ENCODE assay signal across 8 mouse cellular contexts in the genomic region with DNA sequence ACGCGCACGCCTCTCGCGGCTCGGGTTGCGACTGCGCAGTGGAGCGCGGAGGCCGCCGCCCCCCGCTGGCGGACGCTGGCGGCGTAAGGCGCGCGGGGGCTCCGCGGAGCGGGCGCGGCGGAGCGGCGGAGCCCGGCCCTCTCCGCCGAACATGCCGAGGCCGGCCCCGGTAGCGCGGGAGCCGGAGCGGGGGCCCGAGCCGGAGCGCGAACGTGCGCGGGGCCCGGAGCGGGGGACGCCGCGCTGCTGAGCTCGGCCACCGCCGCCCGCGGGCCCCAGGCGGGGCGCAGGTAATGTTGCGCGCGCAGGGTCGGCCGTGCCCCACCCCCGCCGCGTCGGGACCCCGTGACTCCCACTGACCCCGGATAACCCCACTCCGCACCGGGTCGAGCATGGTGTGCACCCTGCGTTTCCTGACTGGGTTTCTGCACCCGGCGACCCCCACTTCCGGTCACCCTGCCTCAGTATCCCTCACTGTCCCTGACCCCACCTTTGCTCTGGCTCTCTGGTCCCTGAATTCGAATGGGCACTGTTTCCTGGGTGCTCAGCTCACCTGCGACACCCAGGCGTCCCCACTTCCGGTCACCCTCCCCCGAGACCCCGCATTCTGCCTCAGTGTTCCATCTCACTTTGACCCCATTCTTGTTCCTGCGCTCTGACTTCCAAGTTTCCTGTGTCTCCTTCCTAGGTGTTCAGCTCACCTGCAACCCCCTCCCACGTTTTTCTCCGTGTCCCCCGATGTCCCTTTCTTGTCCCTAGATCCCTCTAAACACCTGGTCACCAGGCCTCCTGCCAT. TPM values are rescaled to one million over a fixed set of nuclear protein-coding genes. Genes with fewer than 3 reads are reported as not detected.
DNase-seq lines count a peak whose midpoint lies in the region; ATAC-seq and TF ChIP-seq lines count a peak whose summit lies in the region.

A gene (plus strand): TSS at position 178 of the 796 bp plus-strand sequence.

- peak within 1 kb of the TSS; percentile 85 for H3K4me2 ChIP-seq in embryonic facial prominence, embryonic 11.5 days (ENCODE audit: low read depth, low read length)
- peak within 1 kb of the TSS; percentile 91 for H3K4me2 ChIP-seq in limb, embryonic 15.5 days
- peak within 1 kb of the TSS; percentile 96 for H3K4me2 ChIP-seq in midbrain, postnatal 0 days (ENCODE audit: low read depth, low read length, poor library complexity, severe bottlenecking)

- H3K9me3 ChIP-seq in embryonic facial prominence, embryonic 11.5 days (replicated peaks; ENCODE audit: control insufficient read depth, low read length), result no peaks in the 10 kb centered on the region
- no peaks in the 10 kb centered on the region for H3K9me3 ChIP-seq in limb, embryonic 15.5 days
- no peaks in the 10 kb centered on the region for H3K9me3 ChIP-seq in midbrain, postnatal 0 days (ENCODE audit: low read length)

- ATAC-seq in embryonic facial prominence, embryonic 11.5 days (replicated peaks; ENCODE audit: insufficient number of reproducible peaks, low FRiP score, low TSS enrichment, low read depth), result peak; percentile 12; the same call in 1 of the 2 replicates
- ATAC-seq in limb, embryonic 15.5 days (ENCODE audit: insufficient number of reproducible peaks, low FRiP score, low TSS enrichment, low read depth), result no peak
- ATAC-seq in midbrain, postnatal 0 days (ENCODE audit: low FRiP score), result peak; percentile 2

- H3K9ac ChIP-seq in embryonic facial prominence, embryonic 11.5 days (replicated peaks; ENCODE audit: low read length), result peak within 1 kb of the TSS; percentile 84
- H3K9ac ChIP-seq in limb, embryonic 15.5 days, result peak within 1 kb of the TSS; percentile 89
- peak within 1 kb of the TSS; percentile 91 for H3K9ac ChIP-seq in midbrain, postnatal 0 days (replicated peaks; ENCODE audit: low read length, poor library complexity, severe bottlenecking)

- TF ChIP-seq CTCF in midbrain, postnatal 0 days (IDR thresholded peaks at IDR 0.05), result peak; percentile 25; the same call in 1 of the 2 replicates

- peaks cover 4% of the 10 kb centered on the region; the same call in 1 of the 2 replicates for H3K4me1 ChIP-seq in embryonic facial prominence, embryonic 11.5 days (ENCODE audit: control insufficient read depth, insufficient read depth, low read length)
- peaks cover 41% of the 10 kb centered on the region for H3K4me1 ChIP-seq in limb, embryonic 15.5 days
- peaks cover 11% of the 10 kb centered on the region for H3K4me1 ChIP-seq in midbrain, postnatal 0 days (ENCODE audit: insufficient read depth, low read length)

- DNase-seq in urinary bladder, adult 2 months (ENCODE audit: low spot score), result peak; percentile 96
- no peak for DNase-seq in urinary bladder, postnatal 10 days (ENCODE audit: low spot score)
- DNase-seq in embryonic facial prominence, embryonic 11.5 days (ENCODE audit: low spot score), result peak; percentile 52
- peak; percentile 28 for DNase-seq in heart, adult 8-10 months (ENCODE audit: low spot score)
- DNase-seq in kidney, adult 9 months, result peak; percentile 68
- DNase-seq in midbrain, postnatal 0 days (ENCODE audit: low spot score), result peak; percentile 12
- DNase-seq in thymus, postnatal 10 days (ENCODE audit: low spot score in 2 of 2), result peak; percentile 80 to 82

- under 1% methylated on average over 82 of the region's 85 CpGs for WGBS in embryonic facial prominence, embryonic 11.5 days
- under 1% methylated on average over 66 of the region's 85 CpGs for WGBS in limb, embryonic 15.5 days
- under 1% methylated on average over 73 of the region's 85 CpGs for WGBS in midbrain, postnatal 0 days

- no peaks in the 10 kb centered on the region for H3K27me3 ChIP-seq in embryonic facial prominence, embryonic 11.5 days (ENCODE audit: control insufficient read depth, insufficient read depth, low read length)
- H3K27me3 ChIP-seq in limb, embryonic 15.5 days, result no peaks in the 10 kb centered on the region
- no peaks in the 10 kb centered on the region for H3K27me3 ChIP-seq in midbrain, postnatal 0 days (ENCODE audit: insufficient read depth, low read length)

- H3K27ac ChIP-seq in embryonic facial prominence, embryonic 11.5 days (replicated peaks; ENCODE audit: low read depth, low read length), result peak within 1 kb of the TSS; percentile 82
- H3K27ac ChIP-seq in limb, embryonic 15.5 days, result peak within 1 kb of the TSS; percentile 96
- peak within 1 kb of the TSS; percentile 81 for H3K27ac ChIP-seq in midbrain, postnatal 0 days (ENCODE audit: low read depth, low read length)

- peak within 1 kb of the TSS; percentile 90 for H3K4me3 ChIP-seq in embryonic facial prominence, embryonic 11.5 days (ENCODE audit: low read depth, low read length)
- H3K4me3 ChIP-seq in limb, embryonic 15.5 days, result peak within 1 kb of the TSS; percentile 94
- H3K4me3 ChIP-seq in midbrain, postnatal 0 days (ENCODE audit: low read depth, low read length), result peak within 1 kb of the TSS; percentile 81

- no peaks in the 10 kb centered on the region for H3K36me3 ChIP-seq in embryonic facial prominence, embryonic 11.5 days (replicated peaks; ENCODE audit: control insufficient read depth, insufficient read depth, low read depth, low read length)
- no peaks in the 10 kb centered on the region for H3K36me3 ChIP-seq in limb, embryonic 15.5 days
- H3K36me3 ChIP-seq in midbrain, postnatal 0 days (ENCODE audit: insufficient read depth, low read length), result no peaks in the 10 kb centered on the region

RNA-seq across cellular contexts. Expression of the gene that starts here (rescaled TPM):
- polyA plus RNA-seq in urinary bladder, adult 2 months (2012; rRNA removed), result 153 and 158 TPM in 2 replicates
- 93.4 and 97.9 TPM in 2 replicates for polyA plus RNA-seq in embryonic facial prominence, embryonic 11.5 days (2014; fragmentation: Nextera tagmentation; extraction: Ambion mirVana)
- 100 to 1,000 TPM; 119 to 132 (median 122) TPM for total RNA-seq in heart, adult 8-10 months (2022)
- 126 and 148 TPM in 2 replicates for polyA plus RNA-seq in limb, embryonic 15.5 days (2015; fragmentation: Nextera tagmentation; extraction: Ambion mirVana)
- 124 and 146 TPM in 2 replicates for total RNA-seq in midbrain, postnatal 0 days (2014; rRNA removed)
- 90.5 and 93.3 TPM in 2 replicates for polyA plus RNA-seq in midbrain, postnatal 0 days (2015; fragmentation: Nextera tagmentation; extraction: Ambion mirVana)
